Mouse (Mus musculus) midbrain, postnatal 0 days (tissue): Measurements from ENCODE around the gene Prex1. TPM values are rescaled to one million over a fixed set of nuclear protein-coding genes. Genes with fewer than 3 reads are reported as not detected.

Experiments used
- ATAC-seq: fragments of 200-750 bp; cut with Nextera tagmentation; 2 replicates; pipeline ENCODE4 v1.8.0; 2017; ENCODE audit warnings: moderate number of reproducible peaks, mild to moderate bottlenecking, moderate TSS enrichment, moderate library complexity; ENCODE audit not compliant: low FRiP score
- DNase-seq: peaks from one replicate; pipeline ENCODE4 v3.0.0-alpha.2; 2015; ENCODE audit warnings: low spot score
- H3K27ac ChIP-seq: fragments of 300-500 bp; sonication (generic); 2 replicates; pipeline ENCODE4 v1.5.1; 2014; ENCODE audit warnings: low read depth, mild to moderate bottlenecking, low read length, mixed read lengths
- H3K27me3 ChIP-seq: fragments of 300-500 bp; sonication (generic); 2 replicates; pipeline ENCODE4 v1.6.1; 2014; ENCODE audit warnings: low read length, control low read depth, mixed read lengths; ENCODE audit not compliant: insufficient read depth
- H3K36me3 ChIP-seq: fragments of 300-500 bp; sonication (generic); 2 replicates; pipeline ENCODE4 v1.6.1; 2014; ENCODE audit warnings: low read length, control low read depth, mixed read lengths; ENCODE audit not compliant: insufficient read depth
- H3K4me1 ChIP-seq: fragments of 300-500 bp; sonication (generic); 2 replicates; pipeline ENCODE4 v1.6.1; 2014; ENCODE audit warnings: mild to moderate bottlenecking, control low read depth, antibody characterized with exemption, low read length, mixed read lengths; ENCODE audit not compliant: insufficient read depth
- H3K4me2 ChIP-seq: fragments of 300-500 bp; sonication (generic); 2 replicates; pipeline ENCODE4 v1.6.1; 2014; ENCODE audit warnings: low read depth, mild to moderate bottlenecking, low read length, mixed read lengths; ENCODE audit not compliant: poor library complexity, severe bottlenecking
- H3K4me3 ChIP-seq: fragments of 300-500 bp; sonication (generic); 2 replicates; pipeline ENCODE4 v1.5.1; 2014; ENCODE audit warnings: low read depth, mild to moderate bottlenecking, low read length, moderate library complexity
- H3K9ac ChIP-seq: fragments of 300-500 bp; sonication (generic); replicated peaks from 2 replicates; pipeline ENCODE4 v1.6.1; 2014; ENCODE audit warnings: mild to moderate bottlenecking, low read length, moderate library complexity, mixed read lengths; ENCODE audit not compliant: poor library complexity, severe bottlenecking
- H3K9me3 ChIP-seq: fragments of 300-500 bp; sonication (generic); 2 replicates; pipeline ENCODE4 v1.6.1; 2016; ENCODE audit warnings: low read length, control low read depth
- CTCF ChIP-seq: IDR thresholded peaks from 2 replicates; pipeline ENCODE4 v1.5.1; 2016; ENCODE audit warnings: antibody characterized with exemption, mild to moderate bottlenecking
- WGBS: fragments of 180-500 bp; shearing (Covaris S2); extraction: QIAGEN DNeasy Blood & Tissue Kit; methylation state at CpG from one replicate; pipeline ENCODE4 v1.1.7; 2014; 5-methylcytosine and 5-hydroxymethylcytosine counted together
- polyA plus RNA-seq: library from polyadenylated mRNA; unstranded; fragments of >200 nt; fragmentation: Nextera tagmentation; extraction: Ambion mirVana; gene quantifications from 2 replicates; pipeline ENCODE4 v1.2.1, GENCODE M21; 2015
- total RNA-seq: library from RNA; depleted of rRNA; stranded (reverse); fragments of >200 nt; gene quantifications from 2 replicates; pipeline ENCODE4 v1.2.3, GENCODE M21; 2014

Prex1 gene
- total and polyA plus RNA-seq, 2 experiments from 2014 or later, result 17.4 to 53.8 TPM

DNA sequence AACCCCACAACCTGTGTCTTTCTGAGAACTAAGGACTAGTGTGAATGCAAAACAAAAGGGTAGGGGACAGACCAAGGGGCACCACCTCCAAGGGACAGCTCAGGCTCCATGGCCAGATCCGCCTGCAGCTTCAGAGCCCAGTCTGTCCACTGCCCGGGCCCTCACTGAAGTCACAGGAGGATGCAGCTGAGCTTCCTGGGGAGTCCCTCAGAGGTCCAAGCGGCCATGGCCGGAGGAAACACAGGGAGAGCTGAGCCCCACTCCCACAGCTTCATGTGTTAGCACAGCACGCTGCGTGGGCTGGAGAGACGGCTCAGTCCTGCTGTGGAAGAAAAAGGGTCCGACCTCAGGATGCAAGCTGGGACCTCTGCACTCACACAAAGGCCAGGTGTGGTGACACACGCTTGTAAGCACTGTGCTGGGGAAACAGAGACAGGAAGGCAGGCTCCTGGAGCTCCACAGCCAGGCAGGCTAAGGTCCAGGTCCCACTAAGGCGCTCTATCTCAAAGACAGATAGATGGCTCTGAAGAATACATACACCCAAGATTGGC lies 81.9 kb downstream of the Prex1 start:
- Histone ChIP-seq H3K27ac (no peak overlapping the region), H3K36me3 (no peaks in the 10 kb centered on the region), H3K4me2 (no peak overlapping the region), H3K9ac (no peak overlapping the region), H3K9me3 (no peaks in the 10 kb centered on the region), H3K27me3 (no peaks in the 10 kb centered on the region), H3K4me1 (no peaks in the 10 kb centered on the region), H3K4me3 (no peak overlapping the region)
- DNase-seq (no peak), ATAC-seq (no peak)
- 89% methylated on average over 10 of the region's 10 CpGs for WGBS
- no peak for TF ChIP-seq CTCF

- Histone ChIP-seq H3K9ac (no peak overlapping the region), H3K4me2 (no peak overlapping the region), H3K36me3 (no peaks in the 10 kb centered on the region), H3K9me3 (no peaks in the 10 kb centered on the region), H3K27ac (no peak overlapping the region), H3K27me3 (no peaks in the 10 kb centered on the region), H3K4me1 (no peaks in the 10 kb centered on the region), H3K4me3 (no peak overlapping the region)
- no peak for ATAC-seq
- 82% methylated on average over 5 of the region's 5 CpGs for WGBS
- no peak for TF ChIP-seq CTCF
- no peak for DNase-seq
Measured at GRCm38 (mm10) chr2:166631189-166631588, 82.4 kb downstream of the Prex1 start.

DNA sequence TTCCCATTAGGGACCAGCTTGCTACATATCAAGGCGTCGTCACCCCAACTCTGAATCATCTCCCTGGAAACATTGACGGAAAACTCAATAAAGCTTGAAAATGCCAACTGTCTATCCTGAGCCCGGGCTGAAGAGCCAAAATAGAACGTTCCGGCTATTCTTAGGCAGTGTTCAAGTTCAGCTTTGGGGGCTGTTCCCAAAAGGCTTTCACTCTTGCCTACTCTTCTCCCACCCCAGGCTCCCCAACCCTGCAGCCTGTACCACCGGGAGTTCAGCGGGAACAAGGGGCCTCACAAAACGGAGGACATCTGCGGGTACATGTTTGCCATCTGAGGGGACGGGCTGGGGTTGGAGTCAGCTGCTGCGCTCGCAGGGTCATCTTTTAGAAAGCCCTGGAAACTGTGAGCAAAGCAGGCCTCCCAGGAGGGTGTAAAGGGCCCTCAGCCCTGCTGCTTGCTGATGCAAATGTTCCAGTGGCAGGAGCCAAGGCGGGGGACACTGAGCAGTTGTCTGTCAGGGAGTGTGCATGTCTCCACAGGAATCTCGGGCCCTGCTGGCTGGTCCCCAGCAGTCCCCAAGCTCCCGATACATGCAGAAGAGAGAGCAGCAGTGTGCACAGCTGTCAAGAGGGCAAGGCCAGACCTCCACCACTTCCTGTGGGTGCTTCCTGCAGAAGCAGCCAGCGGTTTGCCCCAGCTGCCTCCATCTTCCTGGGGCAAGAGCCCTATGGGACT lies 83.5 kb downstream of the Prex1 start:
- Histone ChIP-seq H3K9me3 (no peaks in the 10 kb centered on the region), H3K4me1 (no peaks in the 10 kb centered on the region), H3K27ac (no peak overlapping the region), H3K4me3 (no peak overlapping the region), H3K9ac (no peak overlapping the region), H3K4me2 (no peak overlapping the region), H3K36me3 (no peaks in the 10 kb centered on the region), H3K27me3 (no peaks in the 10 kb centered on the region)
- DNase-seq (no peak), ATAC-seq (no peak)
- no peak for TF ChIP-seq CTCF
- WGBS, result 90% methylated on average over 17 of the region's 17 CpGs

DNA sequence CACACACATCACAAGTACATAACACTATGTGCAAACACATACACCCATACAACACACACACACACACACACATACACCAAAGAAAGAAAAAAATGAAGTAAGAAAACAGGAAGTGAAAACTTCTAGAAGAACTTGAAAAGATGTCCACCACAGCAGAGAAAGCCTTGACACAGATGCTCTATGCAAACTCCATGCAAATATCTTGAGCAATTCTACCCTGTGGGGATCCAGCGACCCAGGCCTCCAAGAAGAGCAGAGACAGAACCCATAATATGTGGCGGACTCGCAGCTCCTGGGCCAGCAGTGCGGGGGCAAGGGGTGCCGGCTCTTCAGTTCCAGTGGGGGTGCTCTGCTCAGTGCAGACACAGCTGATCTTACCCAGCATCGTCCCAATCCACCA lies 86.1 kb downstream of the Prex1 start:
- H3K4me3 ChIP-seq, result no peak overlapping the region
- ATAC-seq (no peak), DNase-seq (no peak)
- H3K27ac ChIP-seq, result no peak overlapping the region
- no peaks in the 10 kb centered on the region for H3K36me3 ChIP-seq
- 92% methylated on average over 6 of the region's 6 CpGs for WGBS
- TF ChIP-seq CTCF, result no peak
- no peak overlapping the region for H3K9ac ChIP-seq
- no peaks in the 10 kb centered on the region for H3K27me3 ChIP-seq
- no peaks in the 10 kb centered on the region for H3K9me3 ChIP-seq
- H3K4me2 ChIP-seq, result no peak overlapping the region
- H3K4me1 ChIP-seq, result no peaks in the 10 kb centered on the region

GRCm38 (mm10) chr2:166625219-166625618 lies 88.4 kb downstream of the Prex1 start:
- no peak overlapping the region for H3K4me3 ChIP-seq
- DNase-seq (peak; percentile 35), ATAC-seq (no peak)
- no peaks in the 10 kb centered on the region for H3K27me3 ChIP-seq
- H3K9ac ChIP-seq, result no peak overlapping the region
- WGBS, result 58% methylated on average over 11 of the region's 11 CpGs
- no peak for TF ChIP-seq CTCF
- no peaks in the 10 kb centered on the region for H3K4me1 ChIP-seq
- no peaks in the 10 kb centered on the region for H3K36me3 ChIP-seq
- no peak overlapping the region for H3K4me2 ChIP-seq
- no peak overlapping the region for H3K27ac ChIP-seq
- H3K9me3 ChIP-seq, result no peaks in the 10 kb centered on the region

- Histone ChIP-seq H3K4me3 (no peak overlapping the region), H3K4me1 (no peaks in the 10 kb centered on the region), H3K9ac (no peak overlapping the region), H3K9me3 (no peaks in the 10 kb centered on the region), H3K4me2 (no peak overlapping the region), H3K27ac (0 out of 2 replicates have a peak overlapping the region, but pooled peaks have one; percentile 18), H3K36me3 (no peaks in the 10 kb centered on the region), H3K27me3 (no peaks in the 10 kb centered on the region)
- TF ChIP-seq CTCF, result no peak
- ATAC-seq, result 0 out of 2 replicates have a peak, but pooled peaks have one; percentile 25
- DNase-seq, result peak; percentile 63
- 30% methylated on average over 9 of the region's 9 CpGs for WGBS
Measured at GRCm38 (mm10) chr2:166623081-166623567, 90.5 kb downstream of the Prex1 start.
